Mouse (Mus musculus) G1E (cell line): ENCODE measurements around the gene Cyfip2.

ENCODE experiments used
- CTCF ChIP-seq: IDR thresholded peaks from 2 replicates; pipeline ENCODE4 v1.5.1; 2012; ENCODE audit warnings: low read depth, low read length, inconsistent platforms, mixed read lengths
- GATA1 ChIP-seq: IDR thresholded peaks from 2 replicates; pipeline ENCODE4 v1.6.1; 2012; ENCODE audit warnings: borderline replicate concordance, low read length, inconsistent platforms, mixed read lengths
- GATA2 ChIP-seq: IDR thresholded peaks from 2 replicates; pipeline ENCODE4 v1.6.1; 2012; ENCODE audit warnings: low read depth, low read length, inconsistent platforms, borderline replicate concordance
- TAL1 ChIP-seq: conservative IDR thresholded peaks from 2 replicates; pipeline ENCODE4 v1.6.1; 2012; ENCODE audit warnings: low read depth, low read length, inconsistent platforms, mixed read lengths

GRCm38 (mm10) chr11:46219380-46219779 is 93.3 kb downstream of the Cyfip2 start:
- TF ChIP-seq CTCF: no peak
- TF ChIP-seq GATA1: no peak
- TF ChIP-seq GATA2: no peak
- TF ChIP-seq TAL1: no peak
